Mouse (Mus musculus) C2C12 (cell line): ENCODE data around the gene Plekhb2. TPM values are rescaled to one million over a fixed set of nuclear protein-coding genes. Genes with fewer than 3 reads are reported as not detected.

Experiments used
- H3K27me3 ChIP-seq: one replicate; pipeline ENCODE4 v1.6.1; 2011; ENCODE audit not compliant: control insufficient read depth, insufficient read depth, insufficient read length
- H3K36me3 ChIP-seq: one replicate; pipeline ENCODE4 v1.6.1; 2011; ENCODE audit not compliant: control insufficient read depth, insufficient read depth
- H3K4me3 ChIP-seq: one replicate; pipeline ENCODE4 v1.5.1; 2011; ENCODE audit warnings: mild to moderate bottlenecking, control low read depth; ENCODE audit not compliant: poor library complexity, insufficient read depth, severe bottlenecking
- H3K79me2 ChIP-seq: one replicate; pipeline ENCODE4 v1.6.1; 2011; ENCODE audit not compliant: control insufficient read depth, insufficient read depth
- H3K79me3 ChIP-seq: one replicate; pipeline ENCODE4 v1.6.1; 2011; ENCODE audit warnings: low read depth, control low read depth
- H3ac ChIP-seq: one replicate; pipeline ENCODE3; 2011; ENCODE audit warnings: low read depth; ENCODE audit not compliant: control insufficient read depth, insufficient read length
- CEBPB ChIP-seq: IDR thresholded peaks from one replicate; pipeline ENCODE4 v1.6.1; 2011; ENCODE audit warnings: low read depth, mild to moderate bottlenecking, control low read depth, moderate library complexity
- CTCF ChIP-seq: IDR thresholded peaks from one replicate; pipeline ENCODE4 v1.5.1; 2011; ENCODE audit not compliant: control insufficient read depth, insufficient read depth, insufficient read length
- FOSL1 ChIP-seq: IDR thresholded peaks from one replicate; pipeline ENCODE4 v1.8.0; 2011; ENCODE audit warnings: mild to moderate bottlenecking, low read length; ENCODE audit not compliant: poor library complexity, insufficient read depth, severe bottlenecking
- MAX ChIP-seq: IDR thresholded peaks from one replicate; pipeline ENCODE4 v1.6.1; 2011; ENCODE audit warnings: mild to moderate bottlenecking, control low read depth
- MYOD1 ChIP-seq: IDR thresholded peaks from one replicate; pipeline ENCODE4 v1.6.1; 2011; ENCODE audit warnings: low read depth; ENCODE audit not compliant: control insufficient read depth, insufficient read length
- MYOG ChIP-seq: IDR thresholded peaks from one replicate; pipeline ENCODE4 v1.6.1; 2011; ENCODE audit not compliant: control insufficient read depth, insufficient read length; ENCODE audit errors: extremely low read depth
- USF1 ChIP-seq: IDR thresholded peaks from one replicate; pipeline ENCODE4 v1.6.1; 2011; ENCODE audit warnings: low read depth, mild to moderate bottlenecking, control low read depth, moderate library complexity
- polyA plus RNA-seq: library from polyadenylated mRNA; unstranded; fragments of >200 nt; fragmentation: generic; extraction: Trizol; gene quantifications from one replicate; pipeline ENCODE4 v1.2.1, GENCODE M21; 2012; ENCODE audit warnings: missing spikeins

Gene Plekhb2
- polyA plus RNA-seq, 1 experiment, result 57.1 TPM

GRCm38 (mm10) chr1:34824208-34824607 lies 25.6 kb upstream of the Plekhb2 start:
- TF ChIP-seq USF1 (no peak), MYOG (no peak), CEBPB (no peak), MYOD1 (no peak), FOSL1 (no peak), CTCF (no peak)
- Histone ChIP-seq H3K79me3 (peaks cover 89% of the 10 kb centered on the region), H3K79me2 (peaks cover 100% of the 10 kb centered on the region)

GRCm38 (mm10) chr1:34825909-34826308 lies 23.9 kb upstream of the Plekhb2 start:
- H3K79me2 ChIP-seq, result peaks cover 100% of the 10 kb centered on the region
- H3K4me3 ChIP-seq, result no peak overlapping the region
- H3K36me3 ChIP-seq, result peaks cover 87% of the 10 kb centered on the region
- TF ChIP-seq MYOG (no peak), MAX (no peak), USF1 (no peak), MYOD1 (no peak)
- peaks cover 91% of the 10 kb centered on the region for H3K79me3 ChIP-seq
- H3K27me3 ChIP-seq, result no peaks in the 10 kb centered on the region
- no peak overlapping the region for H3ac ChIP-seq

More at GRCm38 (mm10) chr1:34824208-34824607, 25.6 kb upstream of the Plekhb2 start:
- Histone ChIP-seq H3K36me3 (peaks cover 95% of the 10 kb centered on the region), H3K27me3 (no peaks in the 10 kb centered on the region), H3K4me3 (no peak overlapping the region), H3ac (no peak overlapping the region)

- Histone ChIP-seq H3ac (no peak overlapping the region), H3K27me3 (no peaks in the 10 kb centered on the region), H3K79me3 (peaks cover 91% of the 10 kb centered on the region), H3K4me3 (no peak overlapping the region), H3K79me2 (peaks cover 100% of the 10 kb centered on the region), H3K36me3 (peaks cover 75% of the 10 kb centered on the region)
- TF ChIP-seq FOSL1 (no peak), MYOG (no peak), CTCF (no peak), USF1 (no peak), CEBPB (no peak), MYOD1 (no peak), MAX (no peak)
These were observed 21.9 kb upstream of the Plekhb2 start for GRCm38 (mm10) chr1:34827900-34828299.

GRCm38 (mm10) chr1:34828528-34829294 lies 21.1 kb upstream of the Plekhb2 start:
- Histone ChIP-seq H3K36me3 (peaks cover 75% of the 10 kb centered on the region), H3K79me3 (peaks cover 92% of the 10 kb centered on the region), H3K27me3 (no peaks in the 10 kb centered on the region), H3K79me2 (peaks cover 100% of the 10 kb centered on the region), H3K4me3 (no peak overlapping the region), H3ac (no peak overlapping the region)
- TF ChIP-seq CEBPB (no peak), MYOD1 (peak; percentile 26), MAX (no peak)

GRCm38 (mm10) chr1:34830934-34831333 lies 18.8 kb upstream of the Plekhb2 start:
- Histone ChIP-seq H3K36me3 (peaks cover 68% of the 10 kb centered on the region), H3K79me3 (peaks cover 92% of the 10 kb centered on the region), H3ac (no peak overlapping the region), H3K79me2 (peaks cover 100% of the 10 kb centered on the region), H3K27me3 (no peaks in the 10 kb centered on the region), H3K4me3 (no peak overlapping the region)
- TF ChIP-seq CEBPB (no peak), FOSL1 (no peak), MAX (no peak), MYOD1 (no peak), USF1 (no peak), CTCF (no peak), MYOG (no peak)

- Histone ChIP-seq H3K36me3 (peaks cover 67% of the 10 kb centered on the region), H3K79me2 (peaks cover 100% of the 10 kb centered on the region), H3K27me3 (no peaks in the 10 kb centered on the region), H3K79me3 (peaks cover 92% of the 10 kb centered on the region), H3K4me3 (no peak overlapping the region), H3ac (no peak overlapping the region)
- TF ChIP-seq USF1 (no peak), CEBPB (no peak), MAX (no peak), MYOD1 (no peak), FOSL1 (no peak), CTCF (no peak), MYOG (no peak)
These were observed 18.4 kb upstream of the Plekhb2 start for GRCm38 (mm10) chr1:34831381-34831780.
